Mouse (Mus musculus) left cerebral cortex, adult 9 months (tissue): ENCODE results near the gene Zrsr2.

ENCODE experiments used
- DNase-seq, 2 experiments: peaks; one replicate each; pipeline ENCODE4 v3.0.0; 2022; ENCODE audit warnings: low spot score in 2 of 2

Gene Zrsr2

DNA sequence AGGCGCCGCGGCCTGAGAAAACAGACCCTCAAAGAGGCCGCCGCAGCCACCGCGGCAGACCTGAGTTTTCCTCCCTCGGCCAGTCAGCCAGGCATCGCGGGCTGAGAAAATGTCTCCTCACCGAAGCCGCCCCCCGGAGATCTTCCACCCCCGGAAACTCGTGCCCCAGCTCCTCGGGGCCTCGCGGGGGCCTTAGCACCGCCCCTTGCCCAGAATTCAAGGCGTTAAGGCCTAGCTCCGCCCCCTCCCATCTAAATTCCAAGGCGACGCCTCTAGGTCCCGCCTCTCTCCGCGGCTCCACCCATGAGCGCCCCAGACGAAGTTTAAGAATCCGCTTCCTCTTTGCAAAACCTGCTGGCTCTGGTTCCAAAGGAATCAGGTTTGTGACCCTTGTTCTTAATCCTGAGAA is at the start of gene Zrsr2:
Zrsr2 (minus strand) TSS at position 195 of the 409 bp plus-strand sequence.
- peak; percentile 62 to 66 for DNase-seq

DNA sequence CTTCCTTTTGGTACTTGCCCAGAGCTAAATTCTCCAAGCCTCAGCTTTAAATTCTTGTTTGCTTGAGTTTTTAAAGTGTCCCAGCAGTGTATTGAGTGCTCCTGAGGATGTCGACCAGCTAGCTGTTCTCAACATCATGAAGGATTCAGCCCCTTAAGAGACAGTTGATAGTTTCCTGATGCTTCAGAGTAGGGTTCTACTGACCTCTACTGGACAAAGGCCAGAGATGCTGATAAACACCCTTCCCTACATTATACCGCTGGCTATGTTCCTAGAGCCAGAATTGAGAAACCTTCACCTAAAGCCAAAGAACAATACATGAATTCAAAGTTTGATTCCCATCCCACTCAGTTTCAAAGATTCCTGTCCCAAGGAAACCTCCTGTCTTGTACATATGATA is 46.3 kb upstream of the Zrsr2 start:
- DNase-seq = peak in 1 of 2 experiments; percentile 8

DNA sequence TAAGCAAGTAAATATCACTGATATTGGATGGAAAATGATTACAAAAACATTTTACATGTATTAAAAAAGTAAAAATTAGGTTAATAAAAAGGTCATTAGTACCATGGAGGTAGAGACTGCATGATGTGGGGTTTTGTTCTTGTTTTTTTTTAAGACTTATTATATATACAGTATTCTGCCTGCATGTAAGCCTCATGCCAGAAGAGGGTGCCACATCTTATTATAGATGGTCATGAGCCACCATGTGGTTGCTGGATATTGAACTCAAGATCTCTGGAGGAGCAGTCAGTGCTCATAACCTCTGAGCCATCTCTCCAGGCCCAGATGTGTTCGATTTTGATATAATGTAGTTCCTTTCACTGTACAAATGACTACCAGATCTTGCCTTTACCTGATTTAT is 41.4 kb upstream of the Zrsr2 start:
- DNase-seq = no peak

DNA sequence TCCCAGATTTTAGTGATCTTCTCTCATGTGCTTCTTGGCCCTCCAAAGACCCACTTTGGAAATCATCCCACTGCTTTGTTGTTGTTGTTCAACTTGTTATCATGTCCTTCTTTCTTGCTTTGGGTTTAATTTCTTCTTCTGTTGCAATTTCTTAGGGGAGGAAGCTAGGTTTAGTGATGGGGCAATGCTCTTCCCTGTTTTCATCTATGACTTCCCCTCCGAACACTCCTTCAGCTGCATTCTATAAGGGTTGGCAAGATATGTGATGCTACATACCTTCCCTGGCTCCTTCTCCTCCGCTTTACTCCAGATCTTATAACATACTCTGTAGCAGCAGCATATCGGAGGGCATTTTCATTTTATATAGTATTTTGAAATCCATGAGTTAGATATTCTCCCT is 38.3 kb upstream of the Zrsr2 start:
- no peak for DNase-seq

DNA sequence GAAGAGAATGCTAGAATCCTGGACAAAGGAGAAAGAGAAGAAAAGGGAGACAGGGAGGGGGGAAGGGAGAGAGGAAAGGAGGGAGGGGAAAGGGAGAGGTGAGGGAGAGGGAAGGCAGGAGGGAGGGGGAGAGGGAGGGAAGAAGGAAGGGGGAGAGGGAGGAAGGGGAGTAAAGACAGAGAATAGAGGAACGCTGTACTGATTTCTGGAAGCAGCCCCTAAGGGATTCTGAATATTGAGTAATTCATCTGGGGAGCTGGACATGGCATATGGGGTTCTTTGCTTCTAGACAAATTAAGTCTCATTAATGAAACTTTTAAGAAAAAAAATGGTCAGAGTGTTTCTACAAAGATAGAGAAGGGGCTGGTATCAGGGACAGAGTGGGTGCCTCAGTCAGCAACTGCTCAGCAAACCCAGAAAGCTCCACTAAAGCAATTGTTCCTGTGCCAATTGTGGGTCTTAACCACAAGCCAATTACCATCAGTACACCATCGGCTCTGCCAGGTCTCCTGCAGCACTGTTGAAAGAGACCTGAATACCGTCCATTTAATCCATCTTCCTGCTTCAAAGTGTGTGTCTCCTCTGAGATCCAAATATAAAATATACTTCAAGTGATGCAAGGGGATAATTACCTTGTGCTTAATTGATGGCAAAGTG is 29.4 kb upstream of the Zrsr2 start:
- no peak for DNase-seq

DNA sequence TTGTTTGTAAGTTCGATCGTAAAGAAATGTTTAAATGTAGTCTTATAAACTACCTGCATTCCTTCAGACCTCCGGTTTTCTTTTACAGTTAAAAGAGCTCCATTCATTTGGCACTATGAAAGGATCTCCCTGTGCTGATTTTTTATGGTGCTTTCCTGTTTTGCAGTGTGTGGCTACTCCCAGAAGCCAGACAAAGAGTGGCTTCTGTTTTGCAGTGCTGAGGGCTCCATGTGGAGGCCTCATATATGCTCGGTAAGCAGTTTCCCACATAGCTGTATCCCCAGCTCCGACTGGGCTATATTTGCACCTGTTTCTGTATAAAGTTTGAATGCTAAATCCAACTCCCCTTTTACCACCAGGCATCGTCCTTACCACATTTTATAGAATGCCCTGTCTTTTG is 23.7 kb upstream of the Zrsr2 start:
- DNase-seq = no peak

DNA sequence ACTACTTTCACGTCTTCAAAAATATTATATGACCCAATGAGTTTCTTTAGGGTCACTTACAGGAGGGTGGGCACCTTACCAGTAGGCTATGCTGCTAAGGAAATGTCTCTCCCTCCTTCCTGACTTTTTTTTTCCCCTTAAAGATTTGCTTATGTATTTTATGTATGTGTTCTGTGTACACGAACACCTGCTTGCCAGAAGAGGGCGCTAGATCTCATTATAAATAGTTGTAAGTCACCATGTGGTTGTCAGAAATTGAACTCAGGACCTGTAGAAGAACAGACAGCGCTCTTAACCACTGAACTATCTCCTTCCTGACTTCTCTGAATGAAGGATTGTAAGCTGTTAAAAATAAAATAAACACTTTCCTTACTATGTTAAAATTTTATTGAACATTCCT is 23.0 kb upstream of the Zrsr2 start:
- DNase-seq = no peak

DNA sequence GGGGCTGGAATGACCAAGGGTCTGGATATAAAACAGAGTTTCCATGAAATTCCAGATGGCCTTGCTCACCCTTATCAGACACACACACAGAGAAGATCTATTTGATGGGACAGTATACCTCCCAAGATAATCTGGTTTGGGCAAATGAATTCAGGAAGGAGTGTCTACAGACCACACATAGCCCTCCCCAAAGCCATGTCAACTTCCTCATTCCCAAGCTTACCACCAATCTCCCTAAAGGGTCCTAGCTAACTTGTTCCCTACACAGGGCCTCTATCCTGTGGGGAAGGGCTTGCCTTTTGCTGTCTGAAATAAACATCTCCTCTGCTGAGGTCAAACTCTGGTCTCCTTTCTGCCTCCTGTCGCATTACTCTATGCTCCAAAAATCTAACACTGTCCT is 22.6 kb upstream of the Zrsr2 start:
- no peak for DNase-seq

DNA sequence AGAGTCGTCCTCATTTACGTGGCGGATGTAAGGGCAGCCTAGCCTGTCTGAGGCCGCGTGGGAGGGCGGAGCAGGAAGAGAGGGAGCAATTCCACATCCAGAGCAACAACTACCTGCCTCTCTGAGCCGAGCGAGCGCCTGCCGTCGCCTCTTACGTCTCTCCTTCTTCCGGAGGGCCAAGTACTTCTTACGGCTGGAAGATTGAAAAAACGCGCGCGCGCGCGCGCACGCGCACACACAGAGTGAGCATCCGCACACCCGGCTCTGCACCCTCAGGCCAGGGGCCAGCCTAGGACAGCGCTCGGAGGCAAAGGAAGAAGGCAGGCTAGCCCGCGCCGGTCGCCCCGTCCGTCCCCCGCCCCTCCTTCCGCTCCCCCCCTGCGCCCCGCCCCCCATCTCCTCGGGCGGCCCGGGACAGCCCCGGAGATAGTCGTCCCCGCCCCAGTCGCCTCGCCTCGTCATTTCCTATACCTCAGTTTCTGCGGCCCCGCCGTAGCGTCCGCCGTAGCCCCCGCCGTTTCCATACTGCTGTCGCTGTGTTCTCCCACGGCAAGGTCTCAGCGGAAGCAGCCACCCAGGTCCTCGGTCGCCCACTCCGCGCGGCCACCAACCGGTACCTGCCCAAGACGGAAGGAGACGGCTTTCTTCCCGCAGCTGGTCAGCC is 526 bp downstream of the Zrsr2 start:
- DNase-seq = no peak

DNA sequence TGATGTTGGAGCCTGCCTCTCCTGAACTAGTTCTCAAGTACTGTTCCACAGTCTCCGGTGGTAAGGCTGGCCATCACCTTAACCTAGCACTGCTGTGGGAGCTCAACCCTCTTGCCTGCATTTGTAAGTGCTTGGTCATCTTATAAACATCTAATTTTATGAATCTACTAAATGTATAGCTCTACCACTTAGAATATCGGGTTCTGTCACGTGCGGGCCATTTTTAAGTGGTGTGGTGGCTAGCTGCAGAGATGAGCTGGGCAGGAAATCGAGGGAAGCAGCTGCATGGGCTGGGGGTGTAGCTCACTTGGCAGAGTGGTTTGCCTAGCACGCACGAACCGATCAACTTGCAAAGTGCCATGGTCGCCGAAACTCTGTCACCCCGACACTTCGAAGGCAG is 1.1 kb downstream of the Zrsr2 start:
- no peak for DNase-seq

DNA sequence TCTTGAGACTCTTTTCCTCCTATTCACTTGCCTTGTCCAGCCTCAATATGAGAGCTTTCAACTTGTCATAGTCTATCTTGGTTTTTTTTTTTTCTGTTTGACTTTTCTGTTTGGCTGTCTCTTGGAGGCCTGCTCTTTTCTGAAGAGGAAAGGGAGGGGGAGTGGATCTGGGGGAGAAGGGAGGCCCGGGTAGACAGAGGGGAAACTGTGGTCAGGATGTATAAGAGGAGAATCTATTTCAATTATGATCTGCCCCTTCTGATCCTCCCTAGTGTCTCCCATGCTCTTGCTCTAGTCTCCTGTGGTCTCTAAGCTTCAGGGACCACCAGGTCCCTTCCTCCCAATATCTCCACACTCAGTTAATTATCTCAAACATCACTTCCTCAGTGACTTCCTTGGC is 6.8 kb downstream of the Zrsr2 start:
- no peak for DNase-seq

DNA sequence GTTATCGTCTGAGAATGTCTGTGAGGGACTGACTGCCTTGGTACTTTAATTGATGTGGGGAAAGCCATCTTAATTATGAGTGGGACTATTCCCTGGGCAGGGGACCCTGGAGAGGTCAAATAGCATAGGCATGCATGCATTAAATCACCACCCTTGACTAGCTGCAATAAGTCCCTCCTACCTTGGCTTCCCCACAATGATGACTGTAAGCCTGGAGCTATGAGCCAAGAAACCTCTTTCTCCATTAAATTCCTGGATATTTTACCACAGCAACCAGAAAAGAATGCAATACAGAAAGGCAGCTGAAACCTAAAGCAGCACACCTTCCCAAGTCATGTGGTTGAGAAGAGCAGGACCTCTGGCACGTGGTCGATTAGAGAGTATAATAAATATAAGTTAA is 14.1 kb downstream of the Zrsr2 start:
- no peak for DNase-seq

DNA sequence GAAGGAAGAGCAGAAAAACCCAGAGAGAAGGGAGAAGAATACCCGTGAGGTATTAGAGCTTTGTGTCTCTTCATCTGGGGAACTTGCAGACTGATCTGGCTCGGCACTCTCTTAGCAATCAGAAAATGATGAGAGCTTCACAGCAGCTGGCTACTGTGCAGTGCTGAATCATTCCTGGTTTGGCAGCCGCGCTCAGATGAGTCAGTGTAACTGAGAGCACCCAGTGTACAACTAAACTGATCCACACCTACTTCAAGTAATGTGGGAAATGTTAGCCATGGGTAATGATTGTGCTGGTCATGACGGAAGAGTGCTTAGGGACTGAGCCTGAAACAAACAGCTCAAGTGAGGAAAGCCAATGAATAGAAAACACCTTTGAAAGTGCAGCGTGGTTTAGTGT is 19.9 kb downstream of the Zrsr2 start:
- DNase-seq = peak in 1 of 2 experiments; percentile 62

DNA sequence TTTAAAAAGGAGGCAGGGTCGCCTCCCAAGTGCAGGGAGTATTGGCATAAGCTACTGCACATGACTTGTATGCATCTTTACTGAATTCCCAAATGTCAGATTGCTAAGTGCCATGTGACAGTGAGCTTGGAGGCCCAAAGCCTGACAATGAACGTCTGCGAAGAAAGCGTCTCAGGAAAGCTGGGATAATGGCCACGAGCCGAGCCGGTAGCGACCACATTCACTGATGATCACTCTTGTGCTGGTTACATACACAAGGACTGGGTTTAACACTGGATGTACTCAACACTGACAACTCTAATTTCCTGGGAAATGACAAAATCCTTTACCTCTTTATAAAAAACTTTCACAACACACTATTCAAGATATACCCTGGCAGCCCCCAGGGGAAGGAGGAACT is 23.7 kb downstream of the Zrsr2 start:
- no peak for DNase-seq

DNA sequence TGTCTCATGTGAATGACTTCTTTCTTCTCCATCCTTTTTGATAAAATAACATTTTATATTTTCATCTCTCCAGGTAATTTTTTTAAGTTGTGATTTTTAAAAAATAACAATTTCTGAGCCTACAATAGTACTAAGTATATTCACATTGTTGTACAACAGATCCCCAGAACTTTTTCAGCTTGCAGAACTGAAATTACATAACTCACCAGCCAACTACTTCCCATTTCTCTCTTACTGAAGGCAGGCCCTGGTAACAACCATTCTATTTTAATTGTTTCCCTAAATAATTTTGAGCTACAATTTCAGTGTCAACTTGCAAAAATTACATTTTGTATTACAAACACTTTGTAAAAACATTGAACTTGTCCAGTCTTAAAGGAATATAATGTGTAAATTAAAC is 28.9 kb downstream of the Zrsr2 start:
- no peak for DNase-seq

DNA sequence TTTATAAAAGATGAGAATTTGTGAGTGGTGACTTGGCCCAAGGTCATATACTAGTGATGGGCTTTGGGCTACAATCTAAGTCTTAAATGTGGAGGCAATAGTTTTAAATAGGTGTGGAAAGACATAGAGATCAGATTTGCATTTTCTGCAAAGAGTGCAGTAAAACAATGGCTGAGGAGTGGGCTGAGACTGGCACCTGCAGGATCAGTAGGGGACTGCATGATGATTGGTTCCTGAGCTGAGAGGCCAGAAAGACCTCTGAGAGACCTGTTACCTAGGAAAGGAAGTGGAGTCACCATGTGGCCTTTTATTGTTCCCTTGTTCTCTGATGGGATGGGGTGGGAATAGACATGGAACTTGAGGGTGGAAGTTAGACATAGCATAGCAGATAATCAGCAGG is 45.7 kb downstream of the Zrsr2 start:
- no peak for DNase-seq

DNA sequence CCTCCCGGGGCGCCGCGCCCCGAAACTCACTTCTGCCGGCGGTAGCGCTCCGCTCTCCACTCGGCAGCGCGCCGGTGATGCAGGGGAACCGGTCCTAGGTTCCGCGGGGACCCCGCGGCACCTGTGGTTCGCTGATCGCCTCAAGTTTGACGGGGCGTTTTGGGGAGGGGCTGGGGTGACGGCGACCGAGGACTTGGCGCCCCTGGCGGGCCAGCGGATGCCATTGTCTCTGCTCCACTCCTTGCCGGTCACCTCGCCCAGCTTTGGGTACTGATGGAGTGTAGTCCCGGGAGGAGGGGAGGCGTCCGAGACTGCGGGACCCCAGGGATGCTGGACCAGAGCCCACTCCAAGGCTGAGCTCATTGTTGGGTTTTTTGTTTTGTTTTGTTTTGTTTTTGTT is 49.1 kb downstream of the Zrsr2 start:
- DNase-seq = peak in 1 of 2 experiments; percentile 7

DNA sequence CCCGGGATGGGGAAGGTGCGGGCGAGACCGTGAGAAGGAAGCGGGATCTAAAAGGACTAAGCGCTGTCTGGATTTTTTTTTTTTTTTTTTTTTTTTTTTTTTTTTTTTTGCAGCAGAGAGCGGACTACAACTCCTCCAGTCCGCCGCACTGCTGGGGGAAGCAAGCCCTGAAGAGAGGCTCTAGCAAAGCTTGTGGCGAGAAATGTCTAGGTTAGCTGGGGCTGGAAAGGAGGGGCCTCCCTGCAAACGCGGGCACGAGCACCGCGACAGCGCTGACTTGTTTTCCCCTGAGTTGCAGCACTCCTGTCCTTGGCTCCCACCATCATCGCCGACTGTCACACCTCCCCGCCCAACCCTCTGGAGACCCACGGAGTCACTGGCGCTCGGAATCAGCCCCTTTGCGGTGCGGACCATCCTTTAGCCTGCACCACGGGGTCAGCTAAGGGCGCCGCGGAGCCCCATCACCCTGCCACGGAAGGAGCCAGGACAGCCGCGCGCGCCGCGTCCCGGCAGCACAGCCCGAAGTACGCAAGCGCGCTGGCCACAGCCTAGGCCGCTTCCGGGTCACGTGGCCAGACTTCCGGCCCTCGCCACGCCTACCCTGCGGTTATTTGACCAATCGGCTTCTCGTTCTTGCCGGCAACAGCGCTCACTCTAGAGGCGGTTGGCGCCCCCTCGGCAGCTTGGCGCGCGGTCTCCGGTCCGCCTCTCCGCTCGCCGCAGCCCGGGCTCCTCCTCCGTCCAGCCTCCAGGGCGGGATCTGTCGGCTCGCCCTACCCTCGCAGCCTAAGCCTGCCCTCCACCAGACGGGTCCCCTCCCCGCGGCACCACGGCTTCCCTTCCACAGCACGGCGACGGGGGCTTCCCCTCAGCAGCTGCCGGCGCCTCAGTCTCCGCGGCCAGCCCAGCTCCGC is 49.9 kb downstream of the Zrsr2 start, which contains the start of gene Ap1s2:
Ap1s2 (plus strand) TSS at position 681 of the 914 bp plus-strand sequence.
- DNase-seq = peak; percentile 94

DNA sequence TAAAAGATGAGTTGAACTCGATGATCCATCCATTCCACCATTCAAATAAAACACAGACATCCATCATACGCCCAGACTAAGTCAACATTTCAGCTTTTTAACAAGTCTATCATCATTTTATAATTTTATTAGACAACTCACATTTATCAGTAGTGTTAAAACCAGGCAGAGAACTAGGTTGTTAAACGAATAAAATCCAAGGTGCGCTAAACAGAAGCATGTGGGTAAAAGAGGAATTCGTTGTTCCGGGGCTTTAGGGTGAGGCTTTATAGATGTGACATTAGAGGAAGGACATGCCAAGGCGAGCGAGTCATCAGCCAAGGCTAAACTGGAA is 50.5 kb downstream of the Zrsr2 start:
- peak in 1 of 2 experiments; percentile 5 for DNase-seq

DNA sequence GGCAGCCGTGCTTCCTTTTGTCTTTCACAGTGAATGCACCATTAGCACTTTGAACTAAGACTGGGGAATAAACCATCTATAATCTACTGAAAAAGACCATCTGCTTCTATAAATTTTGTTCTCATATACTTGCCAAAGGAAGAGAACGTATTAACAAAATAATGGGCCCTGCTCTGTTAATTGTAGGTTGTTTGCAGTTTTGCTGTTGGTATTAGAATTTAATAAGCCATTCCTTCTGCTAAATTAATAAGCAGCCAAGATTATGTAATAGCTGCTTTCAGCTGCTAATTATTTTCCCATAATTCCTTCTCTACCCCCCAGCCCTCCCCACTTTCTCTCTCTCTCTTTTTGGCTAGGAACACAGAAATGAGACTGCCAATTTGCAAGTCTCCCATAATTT is 51.6 kb downstream of the Zrsr2 start:
- DNase-seq = no peak

DNA sequence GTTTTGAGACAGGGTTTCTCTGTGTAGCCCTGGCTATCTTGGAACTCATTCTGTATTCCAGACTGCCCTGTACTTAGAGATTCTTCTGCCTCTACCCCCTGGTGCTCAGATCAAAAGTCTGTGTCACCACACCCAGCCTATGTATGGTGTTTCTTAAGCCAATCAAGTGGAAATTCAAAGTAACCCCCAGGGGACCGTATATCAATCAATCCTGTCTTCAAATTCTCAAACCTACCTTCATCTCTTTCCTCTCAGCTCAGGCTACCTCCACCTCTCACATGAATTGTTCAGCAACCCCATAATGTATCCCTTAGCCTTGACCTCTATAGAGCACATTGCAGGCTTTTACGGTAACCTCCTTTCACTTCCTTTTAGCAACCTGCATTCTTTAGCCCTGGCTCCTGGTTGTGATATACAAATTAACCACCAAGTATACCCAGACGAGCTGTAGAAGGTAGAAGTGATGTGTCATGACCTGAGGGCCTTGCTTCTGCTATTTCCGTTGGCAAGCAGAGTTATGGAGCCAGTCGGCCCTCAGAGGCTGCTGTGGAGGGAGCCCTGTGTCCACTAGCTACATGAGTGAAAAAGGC is 58.9 kb downstream of the Zrsr2 start:
- no peak for DNase-seq

DNA sequence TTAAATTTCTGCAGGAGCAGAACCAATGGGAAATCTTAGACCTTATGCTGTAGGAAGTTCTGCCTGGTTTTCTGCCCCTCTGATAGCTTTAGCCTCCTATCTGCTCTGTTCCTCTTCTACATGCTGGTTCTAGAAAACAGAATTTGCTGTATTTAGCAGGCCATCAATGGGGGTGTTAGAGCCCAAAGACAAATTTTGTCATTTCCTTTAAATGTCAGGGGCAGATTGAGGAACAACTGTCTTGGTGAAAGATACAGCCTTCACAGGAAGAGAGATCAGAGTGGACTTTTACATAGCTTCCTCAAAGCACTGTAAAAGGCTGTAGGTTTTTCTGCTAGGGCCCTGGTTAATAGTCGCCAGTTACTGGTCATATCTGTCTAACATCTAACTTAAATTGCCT is 61.1 kb downstream of the Zrsr2 start:
- no peak for DNase-seq
